Mouse (Mus musculus) testis, postnatal 14 days (tissue): Measurements from ENCODE around the gene Dnm3.

Experiments
- DNase-seq: peaks from one replicate; pipeline ENCODE4 v3.0.0; 2021; ENCODE audit warnings: low spot score

Gene Dnm3

GRCm38 (mm10) chr1:162247216-162247615, 230.6 kb downstream of the Dnm3 start:
- DNase-seq: no peak

- DNase-seq: no peak
These were observed 234.2 kb downstream of the Dnm3 start for GRCm38 (mm10) chr1:162243651-162243990.

GRCm38 (mm10) chr1:162242980-162243650, 234.7 kb downstream of the Dnm3 start:
- DNase-seq: no peak

GRCm38 (mm10) chr1:162240720-162241119, 237.1 kb downstream of the Dnm3 start:
- no peak for DNase-seq

- DNase-seq: no peak
These were observed 239.2 kb downstream of the Dnm3 start for GRCm38 (mm10) chr1:162238646-162239045.

- DNase-seq: no peak
These were observed 241.1 kb downstream of the Dnm3 start for GRCm38 (mm10) chr1:162236624-162237159.

GRCm38 (mm10) chr1:162225621-162226147, 252.2 kb downstream of the Dnm3 start:
- DNase-seq: no peak

- DNase-seq: no peak
These were observed 252.8 kb downstream of the Dnm3 start for GRCm38 (mm10) chr1:162224817-162225605.

- no peak for DNase-seq
These were observed 253.8 kb downstream of the Dnm3 start for GRCm38 (mm10) chr1:162224061-162224460.

- DNase-seq: no peak
These were observed 254.4 kb downstream of the Dnm3 start for GRCm38 (mm10) chr1:162223258-162223940.

- no peak for DNase-seq
These were observed 255.5 kb downstream of the Dnm3 start for GRCm38 (mm10) chr1:162222353-162222752.

GRCm38 (mm10) chr1:162221801-162222301, 256.0 kb downstream of the Dnm3 start:
- no peak for DNase-seq

GRCm38 (mm10) chr1:162220891-162221290, 256.9 kb downstream of the Dnm3 start:
- no peak for DNase-seq

GRCm38 (mm10) chr1:162219781-162220180, 258.1 kb downstream of the Dnm3 start:
- no peak for DNase-seq

GRCm38 (mm10) chr1:162218530-162219180, 259.2 kb downstream of the Dnm3 start:
- DNase-seq: peak; percentile 44

GRCm38 (mm10) chr1:162217340-162217974, 260.4 kb downstream of the Dnm3 start:
- DNase-seq: peak; percentile 70

- DNase-seq: no peak
These were observed 261.2 kb downstream of the Dnm3 start for GRCm38 (mm10) chr1:162216656-162217055.

GRCm38 (mm10) chr1:162215743-162216142, 262.1 kb downstream of the Dnm3 start:
- no peak for DNase-seq

- no peak for DNase-seq
These were observed 264.8 kb downstream of the Dnm3 start for GRCm38 (mm10) chr1:162213066-162213465.

GRCm38 (mm10) chr1:162210529-162210928, 267.3 kb downstream of the Dnm3 start:
- DNase-seq: peak; percentile 79

- DNase-seq: no peak
These were observed 268.2 kb downstream of the Dnm3 start for GRCm38 (mm10) chr1:162209487-162210149.
